Mouse (Mus musculus): ENCODE measurements at regions not wholly inside any gene's neighbourhood (a gene's known extent, or its start where the extent isn't known, plus 50 kb on each side); places are given as distances from the start of the nearest gene placed in this dataset.
A peak's percentile ranks its signal among the peaks of the same experiment; 100 is the strongest.

DNA sequence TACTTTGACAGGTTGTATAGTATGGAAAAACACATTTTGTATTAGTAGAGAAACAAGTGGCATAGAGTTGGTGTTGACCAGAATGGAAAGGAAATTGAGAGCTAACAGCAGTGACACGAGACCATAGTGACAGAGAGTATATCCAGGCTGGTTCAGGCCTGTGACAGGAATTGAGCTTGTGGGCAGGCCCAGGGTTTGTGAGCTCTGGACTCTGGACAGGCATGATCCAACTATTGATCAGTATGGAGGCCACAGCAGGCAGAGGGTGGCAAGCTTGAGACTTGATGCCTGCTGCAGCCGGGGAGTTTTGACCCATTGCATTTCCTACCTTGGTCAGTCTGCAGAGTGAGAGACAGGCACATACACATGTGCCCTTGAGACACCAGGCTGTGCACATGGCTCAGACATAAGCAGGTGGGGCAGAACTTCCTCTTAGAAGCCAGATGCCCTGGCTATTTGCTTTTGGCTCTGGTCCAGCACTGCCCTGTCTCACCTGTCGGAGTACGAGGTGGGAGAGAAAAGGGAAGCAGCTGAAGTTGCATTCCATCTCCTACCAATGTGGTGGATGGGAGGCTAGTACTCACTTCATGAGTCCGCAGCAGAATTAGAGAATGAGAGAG, 1006.2 kb upstream of the Cdh20 start:
- DNase-seq (ENCODE audit: low spot score in 2 of 2) = no peak

DNA sequence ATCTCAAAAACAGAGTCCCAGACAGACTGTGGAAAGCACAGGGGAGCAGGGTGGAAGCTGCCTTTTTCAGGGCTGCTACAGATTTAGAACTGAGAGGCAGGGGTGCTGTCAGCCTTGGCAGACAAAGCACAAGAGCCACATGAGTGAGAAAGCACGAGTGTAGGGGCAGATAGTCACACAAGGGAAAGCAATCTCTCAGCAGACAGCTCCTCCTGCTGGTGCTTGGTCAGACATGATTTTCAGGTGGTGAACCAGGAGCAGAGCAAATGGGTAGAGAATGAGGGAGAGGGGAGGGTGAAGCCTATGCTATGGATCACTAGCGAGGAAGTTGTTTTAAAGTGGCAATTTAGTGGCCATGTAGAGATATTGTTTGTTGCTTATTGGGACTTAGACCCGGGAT, 1005.6 kb upstream of the Cdh20 start:
- peak in 1 of 2 experiments; percentile 4 for DNase-seq (ENCODE audit: low spot score in 2 of 2)

DNA sequence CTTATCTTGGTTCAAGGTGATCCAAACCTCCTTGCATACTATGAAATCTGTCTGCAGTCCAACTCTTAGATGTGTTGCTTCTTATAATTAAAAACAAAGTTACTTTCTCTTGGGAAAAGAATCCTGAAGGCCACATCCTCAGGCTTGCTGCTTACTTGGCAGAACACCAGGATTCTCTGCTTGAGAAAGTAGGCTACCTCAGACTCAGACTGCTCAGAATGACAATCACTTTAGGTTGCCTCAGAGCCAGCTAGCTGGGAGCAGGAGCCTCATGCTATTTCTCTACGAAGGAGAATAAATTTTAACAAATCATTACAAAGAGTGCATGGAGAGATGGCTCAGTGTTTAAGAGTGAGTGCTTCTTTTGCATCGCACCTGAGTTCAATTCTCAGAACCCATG, 1001.0 kb upstream of the Cdh20 start:
- peak in 1 of 2 experiments; percentile 30 for DNase-seq (ENCODE audit: low spot score in 2 of 2)

DNA sequence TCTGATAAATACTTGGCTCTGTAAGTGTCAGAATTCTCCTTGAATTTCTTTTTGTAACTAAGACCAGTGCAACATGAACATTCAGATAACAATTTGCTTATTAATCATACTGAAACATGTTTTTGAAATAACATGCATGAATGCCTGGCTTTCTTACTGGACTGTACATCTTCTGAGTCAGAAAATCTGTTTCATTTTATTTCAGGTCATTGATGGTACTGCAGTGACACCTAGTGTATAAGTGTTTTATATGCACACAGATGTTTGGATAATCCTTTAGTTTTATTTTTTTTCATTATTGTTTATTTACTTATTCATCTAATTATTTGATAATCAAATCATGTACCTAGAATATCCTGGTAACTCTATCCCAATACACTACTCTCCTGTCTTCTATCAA, 983.6 kb upstream of the Cdh20 start:
- DNase-seq (ENCODE audit: low spot score in 2 of 2) = peak in 1 of 2 experiments; percentile 46

DNA sequence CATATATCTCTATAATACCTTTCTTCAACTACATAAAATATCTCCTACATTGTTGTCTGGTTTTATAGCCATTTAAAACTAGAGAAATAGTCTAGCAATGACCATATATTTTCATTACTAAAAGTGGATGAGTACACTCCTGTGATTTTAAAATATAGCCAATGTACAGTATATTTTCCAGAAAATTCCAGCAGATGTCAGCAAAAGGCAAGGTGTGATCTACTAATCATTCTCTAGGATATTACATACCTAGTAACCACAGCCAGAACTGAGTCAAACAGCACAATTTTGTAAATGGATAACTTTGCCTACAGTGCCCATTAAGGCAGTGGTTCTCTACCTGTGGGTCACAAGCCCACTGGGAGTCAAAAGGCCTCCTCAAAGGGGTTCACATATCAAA, 972.0 kb upstream of the Cdh20 start:
- peak in 1 of 2 experiments; percentile 7 for DNase-seq (ENCODE audit: low spot score in 2 of 2)

DNA sequence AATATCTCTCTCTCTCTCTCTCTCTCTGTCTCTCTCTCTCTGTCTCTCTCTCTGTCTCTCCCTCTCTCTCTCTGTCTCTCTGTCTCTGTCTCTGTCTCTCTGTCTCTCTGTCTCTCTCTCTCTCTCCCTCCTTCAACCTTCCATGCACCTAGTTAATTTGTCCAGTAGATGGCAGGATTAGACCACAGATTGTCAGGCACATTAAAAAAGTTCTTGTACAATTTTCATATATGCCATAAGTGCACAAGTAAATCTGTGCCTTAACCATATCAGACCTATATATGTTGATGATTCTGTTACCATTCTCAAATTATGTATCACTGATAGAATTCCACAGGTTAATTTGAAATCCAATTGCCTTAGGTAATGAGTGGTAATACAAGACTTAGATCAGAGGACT, 969.0 kb upstream of the Cdh20 start:
- DNase-seq (ENCODE audit: low spot score in 2 of 2) = peak in 1 of 2 experiments; percentile 45

DNA sequence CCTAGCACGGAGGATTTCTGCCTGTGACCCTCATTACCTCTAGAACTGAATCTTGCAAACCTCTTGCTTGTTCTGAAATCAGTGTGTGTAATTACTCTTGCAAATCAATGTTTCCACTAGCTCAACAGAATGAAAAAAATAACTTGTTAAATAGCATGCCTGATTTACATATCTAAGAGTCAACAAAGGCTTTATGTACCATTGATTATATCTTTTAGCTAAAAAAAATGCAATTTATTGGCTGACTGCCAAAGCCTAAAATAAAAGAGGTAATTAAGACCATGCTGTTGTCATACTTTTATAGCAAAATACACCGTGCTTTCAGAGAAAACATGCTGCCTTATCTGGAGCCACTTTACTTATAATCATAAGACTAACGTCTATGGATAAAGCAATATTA, 950.4 kb upstream of the Cdh20 start:
- DNase-seq (ENCODE audit: low spot score in 2 of 2) = no peak
